Mouse (Mus musculus) testis, adult 2 months (tissue): Measurements from ENCODE around the gene Ppm1h. TPM values are rescaled to one million over a fixed set of nuclear protein-coding genes. Genes with fewer than 3 reads are reported as not detected.

Source experiments
- H3K27ac ChIP-seq: fragments of 200-500 bp; 2 replicates; pipeline ENCODE4 v1.5.1; 2012; ENCODE audit warnings: low read depth, low read length; ENCODE audit not compliant: control insufficient read depth, insufficient read depth
- H3K27me3 ChIP-seq: fragments of 200-500 bp; 2 replicates; pipeline ENCODE4 v1.6.1; 2012; ENCODE audit warnings: mild to moderate bottlenecking, low read length, moderate library complexity; ENCODE audit not compliant: control insufficient read depth, insufficient read depth
- H3K36me3 ChIP-seq: fragments of 200-500 bp; 2 replicates; pipeline ENCODE4 v1.6.1; 2012; ENCODE audit warnings: mild to moderate bottlenecking, low read length; ENCODE audit not compliant: control insufficient read depth, insufficient read depth
- H3K4me1 ChIP-seq: fragments of 200-500 bp; 2 replicates; pipeline ENCODE4 v1.6.1; 2012; ENCODE audit warnings: low read length; ENCODE audit not compliant: control insufficient read depth, insufficient read depth
- H3K4me3 ChIP-seq: fragments of 200-500 bp; 2 replicates; pipeline ENCODE4 v1.5.1; 2012; ENCODE audit warnings: low read depth, mild to moderate bottlenecking, low read length, moderate library complexity, mixed read lengths; ENCODE audit not compliant: control insufficient read depth
- CTCF ChIP-seq: fragments of 200-500 bp; IDR thresholded peaks from 2 replicates; pipeline ENCODE4 v1.5.1; 2012; ENCODE audit warnings: low read depth, mild to moderate bottlenecking, inconsistent platforms, low read length, moderate library complexity; ENCODE audit not compliant: control insufficient read depth, insufficient read depth, insufficient replicate concordance
- POLR2A ChIP-seq: fragments of 200-500 bp; IDR thresholded peaks from 2 replicates; pipeline ENCODE4 v1.6.1; 2012; ENCODE audit warnings: low read depth, mild to moderate bottlenecking, inconsistent platforms, low read length, moderate library complexity; ENCODE audit not compliant: control insufficient read depth
- polyA plus RNA-seq: library from polyadenylated mRNA; depleted of rRNA; stranded (reverse); fragments of >200 nt; gene quantifications from 2 replicates; pipeline ENCODE4 v1.2.3, GENCODE M21; 2012

Gene Ppm1h
- polyA plus RNA-seq, 1 experiment: 13.5 TPM

DNA sequence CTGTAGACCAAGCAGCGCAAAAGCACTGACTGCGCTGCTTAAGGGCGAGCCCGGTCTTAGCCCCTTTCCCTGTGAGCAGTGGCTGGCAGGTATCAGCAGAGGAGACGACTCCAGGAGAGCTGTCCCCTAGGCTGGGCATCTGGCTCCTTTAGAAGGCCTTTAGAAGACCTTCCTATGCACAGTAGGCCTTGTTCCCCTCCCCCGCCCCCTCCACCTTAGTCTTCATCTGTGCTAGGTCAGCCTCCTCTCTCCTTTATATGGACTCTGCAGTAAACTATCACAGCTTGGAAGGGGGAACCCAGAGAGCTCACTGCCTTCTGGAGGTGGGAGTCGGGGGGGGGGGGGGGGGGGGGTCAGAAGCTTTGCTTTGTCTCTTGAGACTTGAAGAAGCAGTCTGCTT is 40.4 kb downstream of the Ppm1h start:
- no peaks in the 10 kb centered on the region for H3K4me1 ChIP-seq
- no peak overlapping the region for H3K4me3 ChIP-seq
- no peaks in the 10 kb centered on the region for H3K36me3 ChIP-seq
- no peak for TF ChIP-seq CTCF
- no peak for TF ChIP-seq POLR2A
- H3K27me3 ChIP-seq: no peaks in the 10 kb centered on the region
- H3K27ac ChIP-seq: no peak overlapping the region

DNA sequence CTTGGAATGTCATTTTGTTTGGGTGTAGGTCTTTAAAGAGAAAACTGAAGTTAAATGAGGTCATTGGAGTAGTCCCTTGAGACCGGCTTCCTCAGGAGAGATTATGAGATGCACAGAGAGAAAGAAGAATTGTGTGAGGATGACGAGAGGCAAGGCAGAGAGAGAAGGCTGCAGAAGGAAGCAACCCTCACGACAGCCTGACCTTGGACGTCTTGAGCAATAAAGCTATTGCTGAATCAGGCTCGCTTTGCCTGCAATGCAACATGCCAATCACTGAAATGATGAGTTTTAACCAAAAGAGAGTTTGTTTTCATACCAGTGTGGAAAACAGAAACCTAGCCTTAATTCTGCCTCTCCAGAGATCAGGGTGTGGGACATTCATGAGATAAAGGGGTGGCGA is 43.5 kb downstream of the Ppm1h start:
- Histone ChIP-seq H3K27ac (no peak overlapping the region), H3K4me1 (no peaks in the 10 kb centered on the region), H3K36me3 (no peaks in the 10 kb centered on the region), H3K4me3 (no peak overlapping the region), H3K27me3 (no peaks in the 10 kb centered on the region)
- TF ChIP-seq CTCF (no peak), POLR2A (no peak)

DNA sequence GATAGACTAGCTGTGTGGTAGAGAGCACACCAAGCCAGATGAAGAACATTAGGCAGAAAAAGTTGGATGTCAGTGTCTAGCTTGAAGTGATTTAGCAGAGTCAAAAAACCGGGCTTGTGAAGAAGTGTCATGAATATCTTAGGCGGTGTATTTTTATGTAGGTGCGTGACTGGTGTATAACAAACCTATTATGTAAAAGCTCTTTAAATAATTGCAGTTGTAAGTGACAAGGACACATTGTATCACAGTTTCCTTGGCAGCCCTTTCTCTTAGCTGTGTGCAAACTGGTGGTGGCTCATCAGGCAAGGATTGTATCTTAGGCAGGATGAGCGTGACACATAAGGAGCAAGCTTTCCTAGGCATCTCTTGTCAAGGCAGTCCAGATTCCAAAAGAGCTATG is 46.1 kb downstream of the Ppm1h start:
- H3K4me3 ChIP-seq: no peak overlapping the region
- H3K36me3 ChIP-seq: no peaks in the 10 kb centered on the region
- TF ChIP-seq CTCF: no peak
- TF ChIP-seq POLR2A: no peak
- H3K27me3 ChIP-seq: no peaks in the 10 kb centered on the region
- H3K4me1 ChIP-seq: no peaks in the 10 kb centered on the region
- H3K27ac ChIP-seq: no peak overlapping the region

- Histone ChIP-seq H3K27ac (no peak overlapping the region), H3K4me3 (no peak overlapping the region), H3K4me1 (no peaks in the 10 kb centered on the region), H3K36me3 (no peaks in the 10 kb centered on the region), H3K27me3 (no peaks in the 10 kb centered on the region)
- TF ChIP-seq POLR2A: no peak
- TF ChIP-seq CTCF: no peak
Measured at GRCm38 (mm10) chr10:122727228-122727627, 48.7 kb downstream of the Ppm1h start.

DNA sequence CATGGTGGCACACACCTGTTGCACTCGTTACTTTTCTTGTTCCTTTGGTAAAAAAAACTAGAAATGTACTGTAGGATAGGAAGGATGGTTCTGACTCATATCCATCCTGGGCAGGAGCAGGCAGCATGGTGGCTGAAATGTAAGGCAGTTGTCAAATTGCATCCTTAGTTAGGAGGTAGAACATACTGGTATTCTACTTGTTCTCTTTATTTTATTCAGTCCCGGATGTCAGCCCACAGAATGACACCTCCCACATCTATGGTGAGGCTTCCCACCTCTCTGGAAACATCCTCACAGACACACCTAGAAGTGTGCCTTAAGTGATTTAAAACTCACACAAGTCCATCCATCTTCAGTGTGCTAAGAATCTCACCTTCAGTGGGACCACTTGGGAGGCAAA is 49.6 kb downstream of the Ppm1h start:
- TF ChIP-seq POLR2A: no peak
- TF ChIP-seq CTCF: no peak

DNA sequence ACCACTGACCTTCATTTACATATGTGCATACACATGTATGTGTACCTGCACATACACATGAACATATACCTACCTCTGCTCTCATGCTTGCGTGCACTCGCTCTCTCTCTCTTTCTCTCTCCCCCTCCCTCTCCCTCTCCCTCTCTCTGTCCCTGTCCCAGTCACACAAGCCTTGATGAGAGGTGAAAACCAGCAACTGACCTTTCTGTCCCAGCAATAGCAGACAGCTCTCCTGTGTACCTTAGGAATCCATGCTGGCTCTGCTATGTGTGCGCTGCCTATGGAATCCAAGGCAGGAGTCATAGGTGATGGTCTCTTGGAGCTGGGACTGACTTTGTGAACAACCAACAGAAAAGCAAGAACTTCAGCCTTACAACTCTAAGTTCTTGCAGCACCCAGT is 53.6 kb downstream of the Ppm1h start:
- Histone ChIP-seq H3K4me1 (no peaks in the 10 kb centered on the region), H3K4me3 (no peak overlapping the region), H3K27me3 (no peaks in the 10 kb centered on the region), H3K36me3 (no peaks in the 10 kb centered on the region), H3K27ac (no peak overlapping the region)
- TF ChIP-seq CTCF (no peak), POLR2A (no peak)

More for the DNA sequence above, 49.6 kb downstream of the Ppm1h start:
- Histone ChIP-seq H3K4me1 (no peaks in the 10 kb centered on the region), H3K36me3 (no peaks in the 10 kb centered on the region), H3K27ac (no peak overlapping the region), H3K27me3 (no peaks in the 10 kb centered on the region), H3K4me3 (no peak overlapping the region)

GRCm38 (mm10) chr10:122734521-122734920 is 56.0 kb downstream of the Ppm1h start:
- TF ChIP-seq CTCF: no peak
- no peak for TF ChIP-seq POLR2A
- H3K27me3 ChIP-seq: no peaks in the 10 kb centered on the region

DNA sequence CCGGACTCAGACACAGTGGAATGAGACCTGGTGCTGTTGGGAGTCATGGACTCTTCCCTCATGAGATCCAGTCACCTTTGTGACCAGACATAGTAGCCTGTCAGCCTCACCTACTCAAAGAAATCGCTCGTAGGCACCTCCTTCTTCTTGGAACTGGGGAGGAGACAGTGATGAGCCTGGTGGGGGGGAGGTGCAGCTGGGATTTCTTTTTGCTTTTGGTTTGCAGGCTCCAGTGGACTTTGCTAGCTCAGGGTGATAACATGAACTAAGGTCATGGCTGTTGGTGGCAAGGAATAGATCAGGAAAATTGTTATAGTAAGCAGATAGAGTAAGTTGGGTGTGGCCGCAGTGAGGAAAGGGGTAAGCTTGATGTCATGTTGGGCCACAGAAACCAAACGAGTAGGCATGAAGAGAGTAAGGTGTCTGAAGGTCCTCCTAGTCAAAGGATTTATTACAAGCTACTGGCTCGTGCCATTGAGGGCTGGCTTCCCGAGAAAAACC is 56.8 kb downstream of the Ppm1h start:
- Histone ChIP-seq H3K4me3 (no peak overlapping the region), H3K4me1 (no peaks in the 10 kb centered on the region), H3K27ac (no peak overlapping the region), H3K27me3 (no peaks in the 10 kb centered on the region), H3K36me3 (no peaks in the 10 kb centered on the region)
- TF ChIP-seq CTCF (no peak), POLR2A (no peak)

More at GRCm38 (mm10) chr10:122734521-122734920, 56.0 kb downstream of the Ppm1h start:
- H3K4me1 ChIP-seq: no peaks in the 10 kb centered on the region
- no peak overlapping the region for H3K4me3 ChIP-seq
- H3K27ac ChIP-seq: no peak overlapping the region
- H3K36me3 ChIP-seq: no peaks in the 10 kb centered on the region
